8 mouse cellular contexts compared by ENCODE assay signal in genomic region chr19:45573861-45574267, GRCm38 (mm10). TPM values are rescaled to one million over a fixed set of nuclear protein-coding genes. Genes with fewer than 3 reads are reported as not detected.
DNase-seq lines count a peak whose midpoint lies in the region; ATAC-seq and TF ChIP-seq lines count a peak whose summit lies in the region.

No protein-coding gene starts in this region.

- peak; percentile 57 for ATAC-seq in intestine, postnatal 0 days
- peak; percentile 67; the same call in 1 of the 2 replicates for ATAC-seq in midbrain, embryonic 11.5 days (ENCODE audit: low FRiP score)

- peak; percentile 54 to 74 for DNase-seq in urinary bladder, adult 18-20 months (ENCODE audit: low spot score in 2 of 2)
- no peak for DNase-seq in urinary bladder, postnatal 10 days (ENCODE audit: low spot score)
- DNase-seq in embryo, embryonic 11 days = peak; percentile 78
- DNase-seq in gastrocnemius, postnatal 4 days (ENCODE audit: low spot score in 2 of 2) = peak; percentile 58 to 81
- DNase-seq in left cerebral cortex, postnatal 36 days (ENCODE audit: low spot score in 2 of 2) = peak; percentile 58 to 64
- DNase-seq in midbrain, embryonic 11.5 days (ENCODE audit: low spot score, missing footprints) = peak; percentile 94
- peak; percentile 73 for DNase-seq in right cerebral cortex, postnatal 4 days

- H3K4me3 ChIP-seq in intestine, postnatal 0 days (ENCODE audit: low read depth, low read length) = no peak overlapping the region
- H3K4me3 ChIP-seq in midbrain, embryonic 11.5 days (ENCODE audit: low read depth, low read length) = no peak overlapping the region

- no peak overlapping the region for H3K4me2 ChIP-seq in intestine, postnatal 0 days (replicated peaks; ENCODE audit: low read depth)
- no peak overlapping the region for H3K4me2 ChIP-seq in midbrain, embryonic 11.5 days

- H3K4me1 ChIP-seq in intestine, postnatal 0 days (replicated peaks; ENCODE audit: control insufficient read depth, insufficient read depth, low read length) = peaks cover 16% of the 10 kb centered on the region; the same call in 1 of the 2 replicates
- peaks cover 10% of the 10 kb centered on the region for H3K4me1 ChIP-seq in midbrain, embryonic 11.5 days (ENCODE audit: control insufficient read depth, insufficient read depth, low read length)

- TF ChIP-seq CTCF in intestine, postnatal 0 days (IDR thresholded peaks at IDR 0.05; ENCODE audit: low read depth) = peak; percentile 97

- intact Hi-C loops in left cerebral cortex, postnatal 36 days (cut with DNase I) = loop anchor here (2.0 to 10.0 kb wide), 2 partner anchors 175 to 441 kb away; partner anchors contain the start of gene Npm3

- no peaks in the 10 kb centered on the region for H3K9me3 ChIP-seq in intestine, postnatal 0 days (ENCODE audit: control insufficient read depth)
- no peaks in the 10 kb centered on the region for H3K9me3 ChIP-seq in midbrain, embryonic 11.5 days (ENCODE audit: control insufficient read depth, low read length)

- no peaks in the 10 kb centered on the region for H3K27me3 ChIP-seq in intestine, postnatal 0 days (replicated peaks; ENCODE audit: control insufficient read depth, insufficient read depth, low read length)
- peaks cover 88% of the 10 kb centered on the region for H3K27me3 ChIP-seq in midbrain, embryonic 11.5 days (ENCODE audit: control insufficient read depth, insufficient read depth, low read length)

- no peak overlapping the region for H3K9ac ChIP-seq in intestine, postnatal 0 days (ENCODE audit: low read depth, low read length)
- no peak overlapping the region for H3K9ac ChIP-seq in midbrain, embryonic 11.5 days (ENCODE audit: low read length)

- no peak overlapping the region for H3K27ac ChIP-seq in intestine, postnatal 0 days (ENCODE audit: low read depth, low read length)
- no peak overlapping the region for H3K27ac ChIP-seq in midbrain, embryonic 11.5 days (ENCODE audit: low read depth, low read length)

- WGBS in intestine, postnatal 0 days = 29% methylated on average over 6 of the region's 6 CpGs
- 20% methylated on average over 6 of the region's 6 CpGs for WGBS in midbrain, embryonic 11.5 days

- H3K36me3 ChIP-seq in intestine, postnatal 0 days (ENCODE audit: control insufficient read depth, insufficient read depth) = peaks cover 34% of the 10 kb centered on the region
- H3K36me3 ChIP-seq in midbrain, embryonic 11.5 days (ENCODE audit: control insufficient read depth, insufficient read depth, low read length) = peaks cover 14% of the 10 kb centered on the region

RNA-seq across cellular contexts. Expression of gene Gm17018, which starts 13.4 kb away (rescaled TPM):
- 10 to 100 TPM; 13.1 to 13.6 TPM for total RNA-seq in gastrocnemius, postnatal 4 days (2021)
- polyA plus RNA-seq in intestine, postnatal 0 days (2015; fragmentation: Nextera tagmentation; extraction: Ambion mirVana) = 24.7 and 27.1 TPM in 2 replicates
- 10 to 100 TPM; 74.2 to 75.2 TPM for total RNA-seq in left cerebral cortex, postnatal 36 days (2021)
- 47.7 and 54.3 TPM in 2 replicates for polyA plus RNA-seq in midbrain, embryonic 11.5 days (2014; fragmentation: Nextera tagmentation; extraction: Ambion mirVana)

RNA-seq across cellular contexts. Expression of gene Poll, which starts 13.5 kb away (rescaled TPM):
- total RNA-seq in gastrocnemius, postnatal 4 days (2021) = 10 to 100 TPM in 1 of 2 experiments, 1 to 10 TPM in 1; 8.5 to 10.6 TPM
- polyA plus RNA-seq in intestine, postnatal 0 days (2015; fragmentation: Nextera tagmentation; extraction: Ambion mirVana) = 5.8 and 6.0 TPM in 2 replicates
- total RNA-seq in left cerebral cortex, postnatal 36 days (2021) = 1 to 10 TPM; 9.0 to 9.8 TPM
- polyA plus RNA-seq in midbrain, embryonic 11.5 days (2014; fragmentation: Nextera tagmentation; extraction: Ambion mirVana) = 14.3 and 16.5 TPM in 2 replicates

Comparison
In these comparisons a context has a peak if more than half of its experiments do, and no peak if none do; other contexts are left out.
1. RNA of gene Gm17018, which starts 13.4 kb away (total RNA-seq): 74.2 to 75.2 TPM in left cerebral cortex, postnatal 36 days; 13.1 to 13.6 TPM in gastrocnemius, postnatal 4 days; every median in the first group is over 4 times any median in the second.